Mouse (Mus musculus) CH12F3 (cell line): ENCODE measurements around the gene Itga10.
"Not testable (repeated sequence)": the region's sequence is repeated elsewhere in the genome, so short reads cannot be mapped to it uniquely, and the experiment has no call there.

Source experiments
- in situ Hi-C: fragments of 300-500 bp; cut with MboI; formaldehyde crosslinking; loops from 2 replicates; pipeline ENCODE4 v1.14.3; 2020; ENCODE audit warnings: low sequenced_read_pairs

Itga10 gene

DNA sequence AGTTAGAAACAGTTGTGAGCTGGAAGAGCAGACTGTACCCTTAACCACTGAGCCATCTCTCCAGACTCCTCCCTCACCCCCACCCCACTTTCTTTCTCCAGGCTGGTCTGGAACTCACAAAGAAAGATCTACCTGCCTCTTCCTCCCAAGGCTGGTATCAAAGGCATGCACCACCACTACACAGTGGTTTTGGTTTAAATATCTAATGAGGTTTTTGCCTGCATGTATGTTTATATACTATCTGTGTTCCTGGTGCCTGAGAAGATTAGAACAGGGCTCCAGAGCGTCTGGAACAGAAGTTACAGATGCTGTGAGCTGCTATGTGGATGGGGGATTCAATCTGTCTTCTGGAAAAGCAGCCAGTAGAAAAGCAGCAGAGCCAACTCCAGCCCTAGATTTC is 11.4 kb upstream of the Itga10 start:
- in situ Hi-C loops: no loop called here

DNA sequence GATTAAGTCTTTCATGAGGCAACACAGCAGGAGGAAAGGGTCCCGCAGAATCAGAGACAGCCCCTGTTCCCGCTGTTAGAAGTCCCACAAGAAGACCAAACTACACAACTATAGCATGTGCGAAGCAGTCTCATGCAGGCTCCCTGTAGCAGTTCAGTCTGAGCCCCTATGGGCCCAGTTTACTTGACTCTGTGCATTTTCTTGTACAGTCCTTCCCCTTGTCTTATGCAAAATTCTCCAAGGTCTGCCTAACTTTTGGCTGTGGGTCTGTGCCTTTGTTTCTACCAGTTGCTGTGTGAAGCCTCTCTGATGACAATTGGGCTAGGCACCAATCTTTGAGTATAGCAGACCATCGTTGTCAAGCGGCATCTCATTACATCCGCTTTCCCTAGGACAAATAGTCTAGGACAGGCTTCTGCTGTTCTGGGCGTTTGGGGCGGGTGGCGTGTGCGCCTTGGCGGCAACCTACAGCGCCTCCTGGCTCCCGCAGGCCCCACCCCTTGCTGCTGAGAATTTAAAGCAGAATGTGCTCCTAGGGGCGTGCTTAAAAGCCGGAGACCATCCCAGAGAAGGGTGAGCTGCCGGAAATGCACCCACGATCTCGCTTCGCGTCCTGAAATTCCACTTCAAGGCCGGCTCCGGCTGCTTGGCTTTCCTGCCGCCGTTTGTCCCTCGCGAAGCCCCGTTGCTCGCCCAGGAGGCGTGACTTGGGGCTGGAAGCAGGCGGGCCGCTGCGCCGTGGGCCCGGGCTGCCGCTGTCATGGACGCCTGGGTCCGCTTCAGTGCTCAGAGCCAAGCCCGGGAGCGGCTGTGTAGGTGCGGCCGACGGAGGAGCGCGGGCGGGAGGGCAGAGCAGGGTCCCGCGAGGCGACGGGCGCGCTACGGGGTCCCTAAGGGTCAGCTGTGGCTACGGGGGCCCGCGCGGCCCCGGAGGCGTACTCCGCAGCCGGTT is 10.2 kb upstream of the Itga10 start, which contains the start of the genes Pex11b and Gm42957:
Gene Pex11b (plus strand): TSS at position 449 of the 952 bp plus-strand sequence.
Gene Gm42957 (plus strand): TSS at position 547 of the 952 bp plus-strand sequence.
- in situ Hi-C loops: no loop called here

DNA sequence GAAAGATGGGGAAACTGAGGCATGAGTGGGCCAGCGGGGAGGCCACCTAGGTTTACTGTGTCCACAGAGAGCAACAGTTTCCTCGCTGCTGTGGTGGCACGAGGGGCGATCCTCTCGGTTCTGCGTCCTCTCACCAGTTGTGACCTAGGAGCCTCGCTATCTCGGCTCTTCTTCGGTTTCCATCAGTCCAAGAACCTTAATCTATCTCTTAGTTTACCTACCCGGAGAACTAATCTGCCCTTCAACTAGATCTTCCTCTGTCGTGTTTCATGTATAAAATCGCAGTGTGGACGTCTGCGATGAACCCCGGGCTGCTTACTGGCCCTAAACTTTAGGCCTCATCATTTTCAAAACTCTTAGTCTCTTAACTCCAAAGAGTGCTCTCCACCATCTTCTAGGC is 9.5 kb upstream of the Itga10 start:
- in situ Hi-C loops: no loop called here

DNA sequence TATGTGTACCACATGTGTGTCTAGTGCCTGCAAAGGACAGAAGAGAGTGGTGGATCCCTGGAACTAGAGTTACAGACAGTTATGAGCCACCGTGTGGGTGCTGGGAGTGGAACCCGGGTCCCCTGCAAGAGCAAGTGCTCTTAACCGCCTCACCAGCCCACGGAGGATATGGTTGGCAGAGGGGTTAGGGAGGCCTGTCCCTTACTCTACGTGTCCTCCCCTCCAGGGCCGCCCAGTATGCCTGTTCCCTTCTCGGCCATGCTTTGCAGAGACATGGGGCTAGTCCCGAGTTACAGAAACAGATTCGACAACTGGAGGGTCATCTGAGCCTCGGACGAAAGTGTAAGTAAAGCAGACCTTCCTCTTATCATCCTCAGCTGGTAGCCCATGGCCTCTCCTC is 8.9 kb upstream of the Itga10 start:
- in situ Hi-C loops: no loop called here

DNA sequence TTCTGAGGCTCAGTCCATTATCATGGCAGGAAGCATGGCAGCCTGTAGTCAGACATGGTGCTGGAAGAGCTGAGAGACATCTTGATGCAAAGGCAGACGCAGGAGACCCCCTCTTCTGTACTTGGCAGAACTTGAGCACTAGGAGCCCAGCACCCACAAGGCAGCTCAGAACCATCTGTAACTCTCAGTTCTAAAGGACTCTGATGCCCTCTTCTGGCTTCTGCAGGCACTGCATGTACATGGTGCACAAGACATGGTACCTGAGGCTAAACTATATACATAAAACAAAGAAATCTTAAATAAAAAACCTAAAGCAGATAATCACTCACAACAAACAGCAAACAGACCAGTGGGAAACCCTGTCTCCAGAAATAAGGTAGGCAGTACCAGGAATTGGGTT is 6.2 kb upstream of the Itga10 start:
- in situ Hi-C loops: no loop called here

DNA sequence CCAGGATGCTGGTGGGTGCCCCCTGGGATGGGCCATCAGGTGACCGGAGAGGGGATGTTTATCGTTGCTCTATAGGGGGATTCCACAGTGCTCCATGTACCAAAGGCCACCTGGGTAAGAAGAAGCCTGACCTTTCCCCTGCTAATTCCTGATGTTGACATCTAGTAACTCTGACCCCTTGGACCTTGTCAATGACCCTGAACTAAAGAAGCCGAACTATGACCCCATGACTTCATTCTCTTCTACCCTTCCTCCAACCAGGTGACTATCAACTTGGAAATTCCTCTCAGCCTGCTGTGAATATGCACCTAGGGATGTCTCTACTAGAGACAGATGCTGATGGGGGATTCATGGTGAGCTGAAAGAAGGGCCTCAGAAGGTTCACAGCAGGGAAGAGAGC is 2.0 kb downstream of the Itga10 start:
- in situ Hi-C loops: no loop called here

DNA sequence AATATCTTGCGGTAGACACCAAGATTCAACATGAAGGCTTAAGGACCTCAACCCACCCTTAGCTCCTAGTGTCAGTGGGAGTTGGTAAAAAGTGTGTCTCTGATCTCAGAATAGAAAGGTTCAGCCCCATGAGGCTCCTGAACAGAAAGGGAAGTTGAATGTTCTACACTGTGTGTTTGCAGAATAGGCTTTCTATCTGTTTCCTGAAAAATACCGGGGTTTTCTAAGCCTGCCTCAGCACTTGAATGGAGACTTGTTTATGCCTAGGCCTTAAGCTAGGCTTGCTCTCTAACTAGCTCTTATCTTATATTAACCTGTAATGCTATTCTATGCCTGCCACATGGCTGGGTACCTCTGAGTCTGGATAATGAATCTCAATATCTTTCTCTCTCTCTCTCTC is 15.5 kb downstream of the Itga10 start:
- in situ Hi-C loops: no loop called here

DNA sequence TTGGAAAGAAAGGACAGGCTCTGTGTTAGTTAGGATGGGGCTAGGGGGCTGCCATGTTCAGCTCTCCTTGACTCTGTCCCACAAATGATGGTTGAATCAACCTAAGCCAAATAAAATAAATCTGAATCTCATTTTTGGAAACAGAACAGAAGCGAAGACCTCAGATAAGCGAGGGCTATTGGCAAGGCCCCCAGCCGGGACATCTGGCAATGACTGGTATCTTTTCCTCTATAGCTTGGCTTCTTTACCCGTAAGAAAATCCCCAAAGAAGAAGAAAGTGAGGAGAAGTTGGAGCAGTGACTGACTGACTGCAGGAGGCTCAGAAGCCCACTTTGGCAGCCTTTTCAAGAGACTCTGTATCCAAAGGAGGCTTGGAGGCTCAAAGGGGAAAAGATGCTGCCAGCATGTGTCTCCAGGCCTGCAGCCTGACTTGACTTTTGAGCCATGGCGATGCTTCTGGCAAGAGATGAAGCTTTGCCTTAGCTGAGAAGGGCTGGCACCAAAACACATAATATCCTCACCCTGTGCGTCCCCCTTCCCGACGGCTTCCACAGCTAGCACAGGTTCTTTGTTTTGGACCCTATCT is 17.4 kb downstream of the Itga10 start:
- in situ Hi-C loops: no loop called here

DNA sequence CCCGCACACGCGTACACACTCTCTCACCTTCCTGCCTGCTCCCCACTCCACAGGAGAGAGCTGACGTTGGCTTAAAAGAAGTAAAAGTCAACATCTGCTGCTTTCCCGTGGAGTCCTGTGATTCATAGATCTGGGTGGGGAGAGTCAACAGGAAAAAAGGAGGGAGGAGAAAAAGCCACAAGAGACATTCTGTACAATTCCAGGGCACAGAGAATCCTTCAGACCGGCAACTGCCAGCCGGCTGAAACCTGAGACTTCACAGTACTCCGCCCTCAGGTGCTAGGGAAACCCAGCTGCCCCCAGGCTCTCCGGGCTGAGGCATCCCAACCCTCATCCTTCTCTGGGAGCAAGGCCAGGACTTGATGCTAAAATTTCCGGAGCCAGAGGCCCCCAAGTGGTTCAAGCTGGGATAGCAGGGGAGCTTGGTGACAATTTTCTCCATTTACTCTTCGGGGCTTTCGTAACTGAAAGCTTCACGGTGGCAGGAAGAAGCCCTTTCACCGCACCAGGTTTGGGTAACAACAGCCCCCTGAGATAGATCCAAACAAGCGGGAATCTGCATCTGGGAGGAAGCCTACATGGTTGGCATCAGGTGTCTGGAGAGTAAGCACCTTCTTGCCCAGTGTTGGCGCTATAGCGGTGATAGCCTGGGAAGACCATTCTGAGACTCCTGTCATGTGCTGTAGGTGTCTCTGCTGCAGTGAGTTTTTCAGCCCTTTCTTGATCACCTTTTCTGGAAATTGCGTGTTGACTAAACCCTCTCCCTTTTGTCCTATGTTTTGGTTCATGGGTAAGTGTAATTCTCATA is 18.3 kb downstream of the Itga10 start:
- in situ Hi-C loops: no loop called here

DNA sequence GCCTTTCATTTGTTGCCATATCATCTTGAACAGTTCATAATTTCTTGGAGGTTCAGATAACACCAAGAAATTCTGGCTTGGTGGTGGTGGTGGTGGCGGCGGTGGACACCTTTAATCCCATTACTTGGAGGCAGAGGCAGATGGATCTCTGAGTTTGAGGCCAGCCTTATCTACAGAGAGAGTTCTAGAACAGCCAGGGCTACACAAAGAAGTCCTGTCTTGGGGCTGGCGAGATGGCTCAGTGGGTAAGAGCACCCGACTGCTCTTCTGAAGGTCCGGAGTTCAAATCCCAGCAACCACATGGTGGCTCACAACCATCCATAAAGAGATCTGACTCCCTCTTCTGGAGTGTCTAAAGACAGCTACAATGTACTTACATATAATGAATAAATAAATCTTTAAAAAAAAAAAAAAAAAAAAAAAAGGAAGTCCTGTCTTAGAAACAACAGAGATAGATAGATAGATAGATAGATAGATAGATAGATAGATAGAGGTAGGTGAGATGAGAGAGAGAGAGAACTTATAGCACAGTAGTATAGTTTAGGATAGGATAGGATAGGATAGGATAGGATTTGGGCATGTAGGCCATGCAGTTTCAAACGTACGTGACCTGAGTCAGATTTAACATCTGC is 20.5 kb downstream of the Itga10 start:
- in situ Hi-C loops: not testable (repeated sequence)

DNA sequence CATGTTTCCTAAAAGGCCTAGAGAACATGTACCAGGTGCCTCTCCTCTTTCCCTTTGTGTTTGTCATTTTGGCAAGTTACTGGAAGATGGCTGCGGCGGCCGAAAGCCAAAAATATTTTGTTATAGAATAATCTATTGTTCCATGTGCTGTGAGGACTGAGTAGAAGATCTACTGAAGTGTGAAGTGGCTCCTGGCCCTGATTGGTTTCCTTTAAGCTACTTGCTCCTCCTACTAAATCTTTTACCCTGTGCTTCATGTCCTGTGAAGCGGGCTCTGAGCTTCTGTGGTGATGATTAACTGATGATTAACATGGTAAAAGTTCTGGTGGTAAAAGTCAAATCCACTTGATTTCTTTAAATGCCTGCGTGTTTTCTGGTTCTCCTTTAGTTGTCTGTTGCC is 21.5 kb downstream of the Itga10 start:
- in situ Hi-C loops: no loop called here

DNA sequence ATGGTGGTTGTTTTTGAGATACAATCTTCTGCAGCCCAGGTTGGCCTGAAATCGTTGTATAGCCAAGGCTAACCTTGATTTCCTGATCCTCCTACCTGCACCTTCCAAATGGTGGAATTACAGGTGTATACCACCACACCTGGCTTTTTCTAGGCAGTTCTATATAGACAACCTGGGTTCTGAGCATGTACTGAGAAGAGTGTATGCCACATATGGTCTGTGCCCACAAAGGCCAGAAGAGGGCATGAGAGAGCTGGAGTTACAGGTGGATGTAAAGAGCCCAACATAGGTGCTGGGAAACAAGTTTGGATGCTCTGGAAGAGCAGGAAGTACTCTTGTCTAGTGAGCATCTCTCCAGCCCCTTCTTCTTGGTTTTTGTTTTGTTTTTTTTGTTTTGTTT is 21.9 kb downstream of the Itga10 start:
- in situ Hi-C loops: no loop called here

DNA sequence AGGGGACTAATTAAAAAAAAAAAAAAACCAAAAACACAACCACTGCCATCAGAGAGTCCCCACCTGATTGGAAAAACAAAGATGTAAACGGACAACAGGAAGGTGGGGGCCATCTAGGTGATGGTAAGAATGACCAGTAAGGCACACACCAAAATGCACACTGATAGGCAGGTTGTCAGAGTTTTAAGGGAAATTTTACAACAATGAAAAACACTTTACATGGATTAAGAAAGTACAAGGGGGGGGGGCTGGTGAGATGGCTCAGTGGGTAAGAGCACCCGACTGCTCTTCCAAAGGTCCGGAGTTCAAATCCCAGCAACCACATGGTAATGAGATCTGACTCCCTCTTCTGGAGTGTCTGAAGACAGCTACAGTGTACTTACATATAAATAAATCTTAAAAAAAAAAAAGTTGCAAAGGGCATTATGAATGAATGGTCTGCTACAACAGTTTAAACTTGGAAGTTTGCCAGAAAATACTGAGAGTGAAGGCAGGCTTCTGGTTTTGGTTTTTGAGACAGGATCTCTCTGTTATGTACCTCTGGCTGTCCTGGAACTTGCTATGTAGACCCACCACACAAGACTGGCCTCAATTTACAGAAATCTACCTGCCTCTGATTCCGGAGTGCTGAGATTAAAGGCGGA is 23.2 kb downstream of the Itga10 start:
- in situ Hi-C loops: no loop called here

DNA sequence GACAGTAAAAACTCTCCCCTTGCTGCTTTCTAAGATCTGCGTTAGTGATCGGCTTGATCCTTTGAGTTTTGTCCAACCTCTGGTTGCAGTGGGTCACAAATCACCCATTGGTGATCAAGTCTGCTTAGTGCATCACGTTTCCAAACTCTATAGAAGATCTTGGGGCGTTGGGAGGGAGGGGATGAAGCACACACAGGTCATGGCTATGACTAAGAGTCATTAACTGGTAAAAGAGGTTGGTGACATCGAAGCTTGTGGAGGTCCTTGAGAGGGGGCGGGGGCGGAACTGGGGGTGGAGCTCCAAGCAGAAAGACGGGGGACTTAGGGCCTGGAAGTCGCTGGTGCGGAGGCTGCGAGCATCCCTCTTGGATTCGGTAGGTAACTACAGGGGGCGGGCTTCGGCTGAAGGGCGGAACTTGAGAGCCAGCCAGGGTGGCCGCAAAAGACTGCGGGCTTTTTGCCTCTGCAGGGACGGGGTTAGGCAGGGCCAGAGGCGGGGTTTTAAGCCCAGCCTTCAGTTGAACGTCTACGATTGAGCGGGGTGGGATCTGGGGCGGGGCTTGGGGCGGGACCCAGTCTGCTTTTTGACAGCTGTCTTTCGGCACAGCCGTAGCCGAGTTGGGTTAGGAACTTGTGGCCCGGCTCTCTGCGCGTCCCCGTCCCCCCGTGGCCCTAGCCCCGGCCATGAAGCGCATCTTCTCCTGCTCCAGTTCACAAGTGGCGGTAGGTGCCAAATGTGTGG is 24.5 kb downstream of the Itga10 start, which contains the start of gene Ankrd35:
Gene Ankrd35 (plus strand): TSS at position 405 of the 742 bp plus-strand sequence.
- in situ Hi-C loops: no loop called here

DNA sequence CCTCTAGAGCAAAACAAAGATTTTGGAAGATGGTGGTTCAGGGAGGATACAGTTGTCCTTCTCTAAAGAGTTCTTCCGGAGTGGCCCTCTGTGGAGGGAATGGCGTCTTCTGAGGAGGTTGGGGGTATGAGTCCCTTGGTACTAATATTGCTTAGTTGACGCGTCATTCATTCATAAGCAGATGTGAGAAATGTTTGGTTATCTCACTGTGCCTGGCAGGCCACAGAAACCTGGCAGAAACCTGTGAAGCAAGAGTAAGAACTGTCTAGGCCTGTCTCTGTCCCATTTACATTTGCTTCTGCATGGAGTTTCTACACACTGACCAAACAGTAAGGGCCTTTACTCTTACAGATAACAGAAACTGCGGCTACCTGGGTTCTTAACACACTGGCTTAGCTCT is 26.1 kb downstream of the Itga10 start:
- in situ Hi-C loops: no loop called here

DNA sequence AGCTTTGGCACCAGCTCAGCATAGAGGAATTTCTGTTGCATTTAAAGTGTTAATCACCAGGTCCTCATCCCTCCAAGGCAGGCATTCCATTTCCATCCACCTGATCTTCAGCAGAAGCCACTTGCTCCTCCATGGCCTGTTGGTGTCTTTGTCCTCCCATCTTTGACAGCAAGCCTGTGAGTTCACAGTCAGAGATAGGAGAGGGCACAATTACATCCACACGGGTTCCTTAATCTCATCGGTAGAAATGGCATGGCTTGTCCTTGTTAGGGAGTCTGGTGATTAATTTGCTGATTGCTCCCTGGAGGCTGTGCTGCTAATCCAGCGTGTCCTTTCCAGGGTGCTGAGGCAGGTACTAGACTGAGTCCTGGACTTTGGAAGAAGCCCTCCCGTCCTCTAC is 28.1 kb downstream of the Itga10 start:
- in situ Hi-C loops: no loop called here

DNA sequence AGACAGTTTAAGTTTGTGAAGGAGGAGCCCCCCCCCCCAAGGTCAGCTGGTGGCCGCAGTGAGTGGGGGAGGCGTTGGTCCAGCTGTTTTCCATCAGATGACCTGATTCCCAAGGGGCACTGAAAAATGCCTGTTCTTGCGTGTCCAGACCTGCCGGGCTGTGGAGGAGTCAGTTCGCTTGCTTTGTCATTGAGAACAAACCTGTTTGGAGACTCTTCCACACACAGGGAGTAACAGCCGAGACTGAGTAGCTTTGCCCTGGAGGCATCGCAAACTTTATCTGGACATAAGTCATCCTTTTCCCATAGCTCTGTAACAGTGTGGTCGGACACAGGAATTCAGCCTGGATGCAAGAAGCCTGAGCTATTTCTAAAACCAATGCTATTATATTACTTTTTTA is 29.1 kb downstream of the Itga10 start:
- in situ Hi-C loops: no loop called here

DNA sequence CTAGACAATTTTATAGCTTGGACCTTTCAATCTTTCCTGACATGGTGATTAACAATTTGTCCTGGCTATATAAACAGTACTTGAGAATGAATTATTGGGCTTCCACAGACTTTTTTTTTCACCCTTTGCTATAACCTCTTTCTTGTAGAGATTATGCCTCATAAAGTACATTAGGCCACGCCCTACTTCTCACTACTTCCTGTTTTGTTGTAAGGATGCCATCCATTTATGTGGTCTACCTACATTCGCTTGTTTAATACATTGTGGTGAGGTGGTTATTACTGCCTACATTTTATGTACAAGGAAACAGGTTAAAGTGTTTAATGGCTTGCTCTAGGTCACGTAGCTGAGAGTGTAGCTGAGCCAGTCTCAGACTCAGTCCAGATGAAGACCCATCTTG is 29.8 kb downstream of the Itga10 start:
- in situ Hi-C loops: no loop called here

DNA sequence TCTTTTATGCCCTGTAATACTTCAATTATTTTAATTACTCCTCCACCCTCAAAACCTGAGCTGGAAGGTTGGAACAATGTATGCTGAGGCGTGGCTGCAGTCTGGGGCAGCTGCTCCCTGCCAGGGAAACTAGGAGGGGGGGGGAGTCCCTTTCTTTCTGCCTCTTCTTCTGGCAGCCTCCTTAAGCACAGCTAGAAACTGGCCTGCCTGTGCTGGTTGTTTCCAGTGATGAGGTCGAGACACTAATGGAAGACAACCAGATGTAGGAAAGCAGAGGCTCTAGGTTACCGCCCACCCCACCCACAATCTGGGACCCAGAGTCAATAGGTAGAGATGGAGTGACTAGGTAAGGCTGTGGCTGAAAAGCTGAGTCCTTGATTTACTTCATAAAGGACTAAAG is 30.3 kb downstream of the Itga10 start:
- in situ Hi-C loops: no loop called here

DNA sequence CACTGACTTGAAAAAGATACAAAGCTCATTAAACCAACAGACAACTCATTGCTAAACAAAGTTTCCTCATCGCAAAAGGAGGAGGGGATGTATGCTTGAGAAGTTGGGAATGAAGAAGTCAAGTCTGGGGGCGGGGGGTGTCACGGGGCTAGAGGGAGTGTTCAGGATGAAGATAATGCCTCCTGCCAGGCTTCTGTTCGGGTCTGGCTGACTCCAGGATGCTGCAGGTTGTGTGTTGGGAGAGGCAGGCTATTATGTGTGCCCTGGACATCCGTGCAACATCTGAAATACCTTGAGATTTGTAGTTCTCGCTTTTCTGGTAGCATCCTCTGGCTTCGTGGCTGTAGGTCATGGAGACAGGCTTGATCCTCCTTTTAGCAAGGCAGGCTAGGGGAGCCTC is 33.1 kb downstream of the Itga10 start:
- in situ Hi-C loops: no loop called here
